Mouse (Mus musculus): ENCODE measurements at regions not wholly inside any gene's neighbourhood (a gene's known extent, or its start where the extent isn't known, plus 50 kb on each side); places are given as distances from the start of the nearest gene placed in this dataset.

DNA sequence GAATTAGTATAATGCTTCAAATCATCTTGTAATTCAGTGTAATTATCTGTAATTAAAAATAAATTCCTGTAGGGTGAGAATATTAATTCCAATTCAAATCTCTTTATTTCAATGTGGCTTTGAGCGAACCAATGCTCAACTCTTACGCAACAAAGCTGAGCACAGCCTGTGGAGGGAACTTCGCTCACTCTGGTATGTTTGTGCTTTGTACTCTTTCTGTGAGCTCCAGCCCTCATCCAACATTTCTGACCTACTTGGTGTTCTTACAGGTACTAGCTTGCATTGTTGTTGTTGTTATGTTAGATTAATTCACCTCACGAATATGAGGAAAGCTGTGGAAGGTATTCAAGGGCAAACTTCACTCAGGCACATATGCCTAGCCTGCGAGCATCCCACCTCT is 299.7 kb downstream of the Cog6 start:
- H3K9ac ChIP-seq (replicated peaks), result no peak overlapping the region
- ATAC-seq, result no peak
- no peaks in the 10 kb centered on the region for H3K27me3 ChIP-seq
- WGBS, result 90% methylated on average over 5 of the region's 5 CpGs
- H3K4me2 ChIP-seq (replicated peaks), result no peak overlapping the region
- no peak overlapping the region for H3K27ac ChIP-seq
- no peak overlapping the region for H3K4me3 ChIP-seq (replicated peaks)
- H3K36me3 ChIP-seq, result no peaks in the 10 kb centered on the region
- H3K4me1 ChIP-seq (replicated peaks), result no peaks in the 10 kb centered on the region
- no peaks in the 10 kb centered on the region for H3K9me3 ChIP-seq

DNA sequence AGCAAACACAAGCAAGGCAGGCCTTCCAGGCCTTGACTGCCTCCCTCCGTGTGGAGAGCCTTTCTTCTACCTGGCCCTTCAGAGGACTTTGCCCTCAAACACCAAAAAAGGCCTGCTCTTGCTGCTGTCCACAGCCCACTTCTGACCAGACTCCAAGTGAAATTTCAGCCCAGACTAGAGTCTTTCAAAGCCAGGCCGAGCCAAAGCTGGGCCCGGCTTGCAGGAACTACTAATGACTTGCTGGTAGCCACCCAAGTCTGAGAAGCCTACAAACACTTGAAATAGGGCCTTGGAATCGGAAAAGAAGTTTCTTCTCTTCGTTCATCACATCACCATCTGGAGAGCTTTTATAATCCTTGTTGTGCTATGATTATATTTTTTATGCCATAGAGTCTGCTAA is 304.9 kb downstream of the Cog6 start:
- H3K36me3 ChIP-seq, result no peaks in the 10 kb centered on the region
- no peaks in the 10 kb centered on the region for H3K27me3 ChIP-seq
- H3K4me2 ChIP-seq (replicated peaks), result no peak overlapping the region
- no peaks in the 10 kb centered on the region for H3K4me1 ChIP-seq (replicated peaks)
- no peak overlapping the region for H3K9ac ChIP-seq (replicated peaks)
- no peaks in the 10 kb centered on the region for H3K9me3 ChIP-seq
- H3K4me3 ChIP-seq (replicated peaks), result no peak overlapping the region
- 89% methylated on average over 5 of the region's 5 CpGs for WGBS
- no peak overlapping the region for H3K27ac ChIP-seq
- no peak for ATAC-seq

GRCm38 (mm10) chr3:52711133-52711532 is 305.9 kb downstream of the Cog6 start:
- WGBS, result 70% methylated on average over 9 of the region's 9 CpGs
- H3K9me3 ChIP-seq, result no peaks in the 10 kb centered on the region

DNA sequence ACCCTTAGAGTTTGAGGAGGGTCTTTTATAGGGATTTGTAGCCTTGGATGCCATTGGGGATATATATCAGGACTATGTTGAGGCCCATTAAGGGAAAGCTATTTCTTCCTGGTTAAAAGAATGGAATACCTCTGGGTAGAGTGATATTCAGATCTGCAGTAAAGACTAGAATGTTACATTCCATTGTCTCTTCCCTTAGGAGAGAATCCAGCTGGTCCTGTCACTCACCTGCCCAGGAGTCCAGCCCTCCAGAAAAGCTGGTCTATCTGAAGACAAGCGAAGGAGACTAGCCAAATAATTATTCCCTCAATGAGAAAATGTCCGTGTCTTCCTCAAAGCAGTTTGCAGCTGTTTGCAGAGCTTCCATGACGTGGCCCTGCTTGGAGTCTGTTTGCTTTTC is 308.3 kb downstream of the Cog6 start:
- no peak overlapping the region for H3K4me2 ChIP-seq (replicated peaks)
- H3K9me3 ChIP-seq, result no peaks in the 10 kb centered on the region
- no peak overlapping the region for H3K27ac ChIP-seq
- no peak overlapping the region for H3K4me3 ChIP-seq (replicated peaks)
- no peaks in the 10 kb centered on the region for H3K36me3 ChIP-seq
- WGBS, result 82% methylated on average over 3 of the region's 3 CpGs
- no peak for ATAC-seq
- H3K27me3 ChIP-seq, result no peaks in the 10 kb centered on the region
- H3K4me1 ChIP-seq (replicated peaks), result no peaks in the 10 kb centered on the region
- H3K9ac ChIP-seq (replicated peaks), result no peak overlapping the region

More at GRCm38 (mm10) chr3:52711133-52711532, 305.9 kb downstream of the Cog6 start:
- H3K4me2 ChIP-seq (replicated peaks), result no peak overlapping the region
- no peaks in the 10 kb centered on the region for H3K4me1 ChIP-seq (replicated peaks)
- H3K36me3 ChIP-seq, result no peaks in the 10 kb centered on the region
- ATAC-seq, result no peak
- no peak overlapping the region for H3K27ac ChIP-seq
- H3K27me3 ChIP-seq, result no peaks in the 10 kb centered on the region
- H3K4me3 ChIP-seq (replicated peaks), result no peak overlapping the region
- no peak overlapping the region for H3K9ac ChIP-seq (replicated peaks)

- WGBS, result 58% methylated on average over 1 of the region's 1 CpGs
- Histone ChIP-seq H3K4me1 (replicated peaks) (no peaks in the 10 kb centered on the region), H3K9ac (replicated peaks) (no peak overlapping the region), H3K27me3 (no peaks in the 10 kb centered on the region), H3K4me2 (replicated peaks) (no peak overlapping the region), H3K36me3 (no peaks in the 10 kb centered on the region), H3K4me3 (replicated peaks) (no peak overlapping the region), H3K27ac (no peak overlapping the region), H3K9me3 (no peaks in the 10 kb centered on the region)
- ATAC-seq, result no peak
Observed at GRCm38 (mm10) chr3:52708301-52708700, 308.7 kb downstream of the Cog6 start.

DNA sequence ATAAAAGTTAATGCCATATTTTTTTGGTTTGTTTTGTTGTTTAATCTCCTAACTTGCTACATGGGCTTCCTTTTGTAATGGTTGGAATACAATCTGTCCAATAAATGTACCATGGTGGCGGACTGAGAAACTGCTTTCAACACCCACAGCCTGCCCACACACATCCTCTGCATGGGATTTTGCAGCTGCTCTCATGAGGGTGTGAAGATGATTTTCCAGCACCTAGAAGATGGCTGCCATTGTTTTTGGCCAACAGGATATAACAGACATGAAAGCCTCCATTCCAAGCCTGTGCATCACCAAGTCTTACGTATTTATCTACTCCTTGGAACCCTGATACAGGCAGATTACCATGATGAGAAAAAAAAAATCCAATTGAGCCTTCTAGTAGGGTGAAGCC is 310.4 kb downstream of the Cog6 start:
- ATAC-seq, result no peak
- 86% methylated on average over 2 of the region's 2 CpGs for WGBS
- no peak overlapping the region for H3K4me2 ChIP-seq (replicated peaks)
- H3K9me3 ChIP-seq, result no peaks in the 10 kb centered on the region
- no peak overlapping the region for H3K9ac ChIP-seq (replicated peaks)
- H3K36me3 ChIP-seq, result no peaks in the 10 kb centered on the region
- H3K27me3 ChIP-seq, result no peaks in the 10 kb centered on the region
- H3K4me1 ChIP-seq (replicated peaks), result no peaks in the 10 kb centered on the region
- H3K4me3 ChIP-seq (replicated peaks), result no peak overlapping the region
- H3K27ac ChIP-seq, result no peak overlapping the region

DNA sequence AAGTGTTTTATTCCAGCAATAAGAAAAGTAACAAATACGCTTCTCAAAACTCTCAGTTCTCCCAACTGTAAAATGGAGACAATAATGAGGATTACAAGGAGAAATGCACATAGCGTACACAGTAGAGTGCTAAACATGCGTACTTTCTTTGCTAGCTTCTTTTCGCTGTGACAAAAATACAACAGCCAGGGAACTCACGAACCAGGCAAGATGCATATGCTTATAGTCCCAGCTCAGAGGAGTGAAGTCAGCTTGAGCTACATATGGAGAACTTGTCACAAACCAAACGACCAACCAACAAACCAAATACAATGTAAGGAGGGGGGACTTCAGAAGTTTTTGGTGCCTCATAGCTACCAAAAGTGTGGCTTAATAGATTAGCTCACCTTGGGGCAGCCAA is 313.3 kb downstream of the Cog6 start:
- no peak overlapping the region for H3K9ac ChIP-seq (replicated peaks)
- no peak overlapping the region for H3K4me3 ChIP-seq (replicated peaks)
- H3K4me1 ChIP-seq (replicated peaks), result no peaks in the 10 kb centered on the region
- H3K9me3 ChIP-seq, result no peaks in the 10 kb centered on the region
- no peaks in the 10 kb centered on the region for H3K27me3 ChIP-seq
- H3K4me2 ChIP-seq (replicated peaks), result no peak overlapping the region
- no peak overlapping the region for H3K27ac ChIP-seq
- 94% methylated on average over 6 of the region's 6 CpGs for WGBS
- H3K36me3 ChIP-seq, result no peaks in the 10 kb centered on the region
- ATAC-seq, result no peak

DNA sequence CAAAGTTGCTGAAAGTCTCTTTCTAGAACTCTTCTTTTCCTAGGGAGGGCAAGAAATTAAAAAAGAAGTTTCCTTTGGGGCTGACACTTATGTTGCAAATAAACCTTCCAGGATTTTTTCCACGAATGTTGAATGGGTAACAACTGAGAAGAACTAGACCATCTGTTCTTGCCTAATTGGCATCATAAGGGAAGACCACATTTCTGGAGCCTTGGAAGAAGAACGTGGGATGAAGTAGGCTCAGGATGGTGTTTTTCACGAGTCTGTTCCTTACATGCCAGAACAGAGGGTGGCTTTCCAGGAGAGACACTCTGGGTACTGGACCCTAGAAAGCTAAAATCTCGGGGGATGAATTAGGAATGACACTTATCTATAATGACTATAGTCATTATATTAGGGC is 314.1 kb downstream of the Cog6 start:
- H3K36me3 ChIP-seq, result no peaks in the 10 kb centered on the region
- no peaks in the 10 kb centered on the region for H3K9me3 ChIP-seq
- H3K9ac ChIP-seq (replicated peaks), result no peak overlapping the region
- ATAC-seq, result no peak
- H3K27me3 ChIP-seq, result no peaks in the 10 kb centered on the region
- no peak overlapping the region for H3K4me3 ChIP-seq (replicated peaks)
- H3K4me1 ChIP-seq (replicated peaks), result no peaks in the 10 kb centered on the region
- H3K27ac ChIP-seq, result no peak overlapping the region
- WGBS, result 86% methylated on average over 4 of the region's 4 CpGs
- H3K4me2 ChIP-seq (replicated peaks), result no peak overlapping the region

GRCm38 (mm10) chr3:52701601-52702000 is 315.4 kb downstream of the Cog6 start:
- no peaks in the 10 kb centered on the region for H3K36me3 ChIP-seq
- H3K4me2 ChIP-seq (replicated peaks), result no peak overlapping the region
- 83% methylated on average over 3 of the region's 3 CpGs for WGBS
- no peak overlapping the region for H3K27ac ChIP-seq
- no peak overlapping the region for H3K4me3 ChIP-seq (replicated peaks)
- no peaks in the 10 kb centered on the region for H3K4me1 ChIP-seq (replicated peaks)
- no peaks in the 10 kb centered on the region for H3K9me3 ChIP-seq
- no peaks in the 10 kb centered on the region for H3K27me3 ChIP-seq
- ATAC-seq, result no peak
- no peak overlapping the region for H3K9ac ChIP-seq (replicated peaks)

GRCm38 (mm10) chr3:52693813-52694212 is 323.2 kb downstream of the Cog6 start:
- Histone ChIP-seq H3K4me3 (replicated peaks) (no peak overlapping the region), H3K36me3 (no peaks in the 10 kb centered on the region), H3K27me3 (no peaks in the 10 kb centered on the region; the same call in 1 of the 2 replicates), H3K9me3 (no peaks in the 10 kb centered on the region), H3K4me2 (replicated peaks) (no peak overlapping the region), H3K27ac (no peak overlapping the region), H3K4me1 (replicated peaks) (no peaks in the 10 kb centered on the region), H3K9ac (replicated peaks) (no peak overlapping the region)
- ATAC-seq, result no peak
- 60% methylated on average over 2 of the region's 2 CpGs for WGBS

GRCm38 (mm10) chr3:52685434-52686181 is 331.4 kb downstream of the Cog6 start:
- ATAC-seq, result no peak
- no peak overlapping the region for H3K4me3 ChIP-seq (replicated peaks)
- H3K4me1 ChIP-seq (replicated peaks), result peaks cover 6% of the 10 kb centered on the region
- H3K27ac ChIP-seq, result no peak overlapping the region
- H3K9me3 ChIP-seq, result no peaks in the 10 kb centered on the region
- H3K4me2 ChIP-seq (replicated peaks), result no peak overlapping the region
- peaks cover 46% of the 10 kb centered on the region for H3K27me3 ChIP-seq
- no peaks in the 10 kb centered on the region for H3K36me3 ChIP-seq
- WGBS, result 78% methylated on average over 9 of the region's 9 CpGs
- no peak overlapping the region for H3K9ac ChIP-seq (replicated peaks)

DNA sequence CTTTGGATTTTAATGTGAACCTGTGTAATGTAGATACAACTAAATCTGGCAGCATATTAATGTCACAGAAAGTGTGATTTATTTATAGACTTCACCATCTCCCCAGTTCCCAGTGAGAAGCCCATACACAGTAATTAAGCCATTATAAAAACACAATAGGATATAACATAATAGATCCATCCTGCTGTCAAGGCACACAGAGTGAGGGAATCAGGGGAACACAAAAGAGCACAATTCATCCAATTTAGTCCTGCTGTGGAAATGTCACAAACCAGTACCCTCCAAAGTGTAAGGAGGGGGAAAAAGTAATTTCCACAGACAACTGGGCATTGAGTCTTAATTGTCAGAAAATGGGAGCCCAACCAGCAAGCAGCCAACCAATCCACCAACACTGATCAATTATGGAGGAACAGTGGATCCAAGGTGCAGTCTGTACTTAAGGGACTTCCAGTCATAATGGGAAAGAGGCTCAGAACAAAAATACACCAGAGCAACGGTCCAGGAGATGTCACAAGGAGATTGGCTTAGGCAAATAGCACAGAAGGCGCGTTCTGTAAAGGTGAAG is 336.1 kb downstream of the Cog6 start:
- WGBS, result 12% methylated on average over 3 of the region's 3 CpGs
- Histone ChIP-seq H3K36me3 (no peaks in the 10 kb centered on the region), H3K4me3 (replicated peaks) (no peak overlapping the region), H3K4me1 (replicated peaks) (peaks cover 6% of the 10 kb centered on the region), H3K27ac (no peak overlapping the region), H3K27me3 (peaks cover 63% of the 10 kb centered on the region), H3K9ac (replicated peaks) (no peak overlapping the region), H3K4me2 (replicated peaks) (no peak overlapping the region), H3K9me3 (peaks cover 6% of the 10 kb centered on the region; the same call in 1 of the 2 replicates)
- ATAC-seq, result peak; percentile 58

Data from midbrain, embryonic 13.5 days (tissue).